Mouse (Mus musculus) right cerebral cortex, postnatal 25 days (tissue): ENCODE results near the gene Anapc10.
"Not testable (repeated sequence)": the region's sequence is repeated elsewhere in the genome, so short reads cannot be mapped to it uniquely, and the experiment has no call there.

Source experiments
- DNase-seq: peaks from one replicate; pipeline ENCODE4 v3.0.0; 2022

Anapc10 gene

DNA sequence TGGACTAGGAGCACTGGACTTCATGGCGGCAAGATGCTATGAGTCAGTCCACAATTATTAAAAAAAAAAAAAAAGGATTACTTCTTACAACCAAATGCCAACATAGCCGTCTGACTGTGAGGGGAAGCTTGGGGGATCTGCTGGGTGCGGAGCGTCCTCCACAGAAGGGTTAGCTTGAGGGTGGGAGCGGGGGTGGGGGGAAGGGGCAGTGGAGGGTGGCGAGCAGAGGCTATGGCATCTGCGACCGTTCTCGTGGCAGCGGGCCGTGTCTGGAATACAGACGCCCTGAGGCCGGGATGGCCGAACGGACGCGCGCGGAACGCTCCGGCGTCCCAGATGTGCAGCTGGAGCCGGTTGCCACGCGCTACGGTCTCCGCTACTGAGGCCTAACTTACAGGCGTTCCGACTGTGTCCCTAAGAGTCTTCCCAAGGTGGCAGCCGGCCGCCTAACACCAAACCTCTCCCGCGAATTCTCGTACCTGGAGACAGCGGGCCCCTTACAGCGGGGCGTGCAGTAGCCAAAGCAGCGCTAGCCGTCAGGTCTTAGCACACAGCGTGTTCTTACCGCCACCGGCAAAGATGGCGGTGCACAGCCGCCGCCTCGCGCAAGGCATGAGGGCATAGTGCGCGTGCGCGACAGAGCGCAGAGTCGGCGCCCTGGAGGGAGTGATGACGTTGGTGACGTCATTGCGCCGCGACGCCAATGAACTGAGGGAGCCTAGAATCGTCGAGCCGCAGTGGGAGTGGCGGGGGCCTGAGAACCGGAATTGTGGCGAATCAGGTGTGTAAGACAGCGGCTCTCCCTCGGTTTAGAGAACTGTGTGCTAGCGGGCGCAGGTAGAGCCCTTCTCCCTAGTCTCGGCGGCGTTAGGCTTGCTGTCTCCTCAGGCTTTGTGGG, at the start of gene Anapc10, which contains the start of gene Abce1:
TSS of gene Anapc10 (plus strand) at position 757 of the 898 bp plus-strand sequence.
TSS of gene Abce1 (minus strand) at position 677 of the 898 bp plus-strand sequence.
- peak; percentile 98 for DNase-seq

DNA sequence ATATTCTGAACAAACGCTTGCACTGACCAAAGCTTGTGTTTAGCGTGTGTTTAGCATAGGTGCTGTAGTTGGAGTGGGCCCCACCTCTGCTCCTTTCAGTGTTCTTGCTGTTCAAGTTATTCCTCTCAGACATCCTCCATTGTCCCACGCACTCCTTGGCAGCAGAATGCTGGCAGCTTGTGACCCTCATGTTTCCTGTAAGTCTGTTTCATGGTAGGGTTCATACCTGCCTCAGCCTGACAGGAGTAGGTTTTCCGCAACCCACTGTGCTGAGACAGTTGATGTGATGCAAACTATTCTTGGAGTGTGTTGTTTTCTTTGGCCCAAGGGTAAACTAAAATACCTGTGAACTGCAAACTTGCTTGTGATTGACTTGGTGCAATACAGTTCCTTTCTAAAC, 35.2 kb upstream of the Anapc10 start:
- no peak for DNase-seq

DNA sequence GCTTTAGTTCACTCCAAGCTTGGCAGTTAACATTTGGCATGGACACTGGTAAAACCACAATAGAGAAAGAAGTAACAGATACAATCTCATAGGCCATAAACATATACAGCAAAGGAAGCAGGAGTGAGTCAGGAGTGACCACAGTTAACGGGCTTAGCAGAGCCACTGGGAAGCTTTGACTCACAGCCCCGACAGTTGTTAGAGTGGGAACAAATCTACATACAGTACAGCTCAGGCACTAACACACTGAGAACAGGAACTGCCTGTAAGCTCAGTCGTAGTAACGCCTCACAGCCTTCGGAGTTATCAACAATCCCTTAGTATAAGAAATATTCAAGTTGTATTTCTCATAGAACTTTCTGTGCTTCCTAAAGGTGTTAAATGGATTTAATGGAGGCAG, 32.6 kb upstream of the Anapc10 start:
- no peak for DNase-seq

DNA sequence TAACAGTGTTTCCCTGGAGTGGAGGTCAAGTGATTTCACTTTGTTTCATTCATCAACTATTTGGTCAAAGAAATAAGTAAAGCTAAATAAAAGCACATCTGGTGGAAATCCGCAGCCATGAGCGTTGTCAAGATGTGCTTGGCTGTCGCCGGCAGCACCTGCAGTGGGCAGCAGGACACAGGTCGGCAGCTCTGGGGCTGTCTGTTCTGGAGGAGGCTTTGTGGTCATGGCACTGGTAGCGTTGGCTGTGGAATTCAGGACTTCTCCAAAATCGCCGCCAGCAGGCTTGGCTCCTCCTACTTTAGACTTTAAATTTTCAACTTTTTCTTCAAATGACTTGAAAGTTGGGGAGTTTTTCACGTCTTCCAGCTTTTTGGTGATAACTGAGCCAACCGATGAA, 31.5 kb upstream of the Anapc10 start:
- DNase-seq = not testable (repeated sequence)

DNA sequence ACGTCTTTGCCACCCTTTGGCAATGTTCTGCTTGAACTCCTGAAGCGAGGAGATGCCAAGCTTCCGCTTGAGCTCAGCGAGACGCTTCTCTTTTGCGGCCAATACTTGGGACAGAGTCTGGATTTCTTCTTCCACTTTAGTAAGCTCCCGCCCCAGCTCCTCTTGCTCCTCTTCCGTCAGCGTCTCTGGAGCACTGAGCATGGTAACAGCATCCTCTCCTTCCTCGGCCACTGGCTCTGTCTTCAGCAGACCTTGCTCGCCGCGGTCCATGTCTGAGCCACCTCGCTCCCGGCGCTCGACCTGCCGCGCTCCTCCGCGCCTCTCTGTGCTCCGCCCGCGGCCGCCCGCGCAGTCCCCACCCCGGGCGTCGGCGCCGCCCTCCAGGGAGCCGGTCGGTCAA, 31.1 kb upstream of the Anapc10 start:
- peak; percentile 19 for DNase-seq

DNA sequence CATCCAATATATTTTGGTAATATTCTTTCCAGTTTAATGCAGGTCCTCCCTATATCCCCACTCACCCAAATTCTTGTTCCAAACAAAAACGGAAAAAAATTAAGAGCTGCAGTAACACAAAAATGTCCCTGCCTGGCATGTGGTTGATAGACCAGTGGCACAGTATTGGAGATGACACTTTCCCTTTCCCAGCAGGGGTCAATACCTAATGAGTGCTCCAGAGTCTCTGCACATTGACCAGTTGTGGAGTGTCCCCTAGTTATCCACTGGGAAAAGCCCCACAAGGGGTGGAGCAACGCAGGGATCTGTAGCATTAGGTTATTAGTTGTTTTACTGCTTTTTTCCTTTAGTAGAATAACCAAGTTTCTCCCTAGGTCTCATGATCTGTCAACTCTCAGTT, 30.7 kb upstream of the Anapc10 start:
- no peak for DNase-seq

DNA sequence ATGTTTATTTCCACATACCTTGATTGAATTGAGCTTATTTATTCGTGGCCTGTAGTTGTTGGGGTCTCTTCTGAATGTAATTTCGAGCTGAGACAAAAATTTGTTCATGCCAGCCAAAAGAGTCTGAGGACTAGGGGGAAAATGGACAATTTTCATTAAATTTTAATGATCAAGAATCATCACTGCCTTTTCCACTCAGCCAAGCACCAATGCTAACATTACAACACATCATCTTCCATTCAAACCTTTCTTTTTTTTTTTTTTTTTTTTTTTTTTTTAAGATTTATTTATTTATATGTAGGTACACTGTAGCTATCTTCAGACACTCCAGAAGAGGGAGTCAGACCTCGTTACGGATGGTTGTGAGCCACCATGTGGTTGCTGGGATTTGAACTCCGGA, 25.7 kb upstream of the Anapc10 start:
- DNase-seq = not testable (repeated sequence)

DNA sequence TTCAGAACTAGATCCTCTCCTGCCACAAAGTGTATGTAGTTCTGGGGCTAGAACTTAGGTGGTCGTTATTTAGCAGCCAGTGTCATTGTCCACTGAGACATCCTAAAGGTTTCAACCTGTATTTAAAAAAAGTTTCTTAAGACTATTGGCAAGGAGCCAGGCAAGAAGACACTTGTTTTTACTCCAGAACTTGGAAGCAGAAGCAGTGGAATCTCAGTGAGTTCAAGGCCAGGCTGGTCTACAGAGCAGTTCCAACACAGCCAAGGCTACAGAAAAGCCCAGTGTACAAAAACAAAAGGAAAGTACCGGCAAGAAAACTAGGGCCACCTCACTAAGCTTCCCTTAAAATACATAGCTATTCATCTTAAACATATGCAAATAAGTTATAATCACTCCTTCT, 19.1 kb upstream of the Anapc10 start:
- DNase-seq = no peak

DNA sequence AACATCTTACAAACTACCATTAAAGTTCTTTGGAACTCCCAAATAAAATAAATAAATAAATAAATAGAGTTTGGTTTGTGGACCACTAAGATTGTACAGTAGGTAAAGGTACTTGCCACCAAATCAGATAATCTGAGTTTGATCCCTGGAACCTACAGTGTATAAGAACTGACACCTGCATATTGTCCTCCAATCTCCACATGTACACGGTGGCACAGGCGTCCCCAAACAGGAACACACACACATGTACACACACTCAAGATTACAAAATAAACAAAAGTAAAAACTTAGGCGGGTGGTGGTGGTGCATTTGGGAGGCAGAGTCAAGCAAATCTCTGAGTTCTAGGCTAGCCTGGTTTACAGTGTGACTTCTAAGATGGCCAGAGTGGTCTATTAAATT, 4.9 kb upstream of the Anapc10 start:
- DNase-seq = no peak

DNA sequence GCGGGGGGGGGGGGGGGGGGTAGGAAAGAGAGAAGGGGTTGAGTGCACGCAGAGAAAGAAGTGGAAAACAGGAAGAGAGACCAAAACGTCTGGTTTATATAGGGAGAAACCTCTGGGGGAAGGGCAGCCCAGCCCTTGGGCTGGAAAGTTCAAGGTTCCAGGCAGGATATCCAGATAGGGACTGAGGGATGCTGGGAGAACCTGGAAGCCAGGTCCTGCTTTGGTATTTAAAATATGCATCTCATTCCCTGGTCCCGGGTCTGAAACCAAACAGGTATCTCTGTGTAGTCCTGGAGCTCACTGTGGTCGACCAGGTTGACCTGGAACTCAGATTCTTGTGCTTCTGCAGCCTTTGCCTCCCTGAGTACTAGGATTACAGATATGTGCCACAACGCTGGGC, 1.1 kb downstream of the Anapc10 start:
- no peak for DNase-seq

DNA sequence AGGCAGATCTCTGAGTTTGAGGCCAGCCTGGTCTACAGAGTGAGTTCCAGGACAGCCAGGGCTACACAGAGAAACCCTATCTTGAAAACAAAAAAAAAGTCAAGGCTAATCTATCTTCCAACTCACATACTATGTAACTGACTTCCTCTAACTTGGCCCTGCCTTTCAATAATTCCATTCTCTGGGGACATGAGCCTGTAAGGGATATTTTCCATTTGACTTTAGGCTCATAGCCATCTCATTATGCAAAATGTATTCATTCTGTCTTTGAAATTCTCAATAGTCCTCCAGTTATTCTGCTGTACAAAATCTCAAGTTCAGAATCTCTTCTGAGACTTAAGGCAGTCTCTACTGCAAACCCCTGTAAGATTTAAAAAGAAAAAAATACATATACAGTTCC, 9.9 kb downstream of the Anapc10 start:
- no peak for DNase-seq

DNA sequence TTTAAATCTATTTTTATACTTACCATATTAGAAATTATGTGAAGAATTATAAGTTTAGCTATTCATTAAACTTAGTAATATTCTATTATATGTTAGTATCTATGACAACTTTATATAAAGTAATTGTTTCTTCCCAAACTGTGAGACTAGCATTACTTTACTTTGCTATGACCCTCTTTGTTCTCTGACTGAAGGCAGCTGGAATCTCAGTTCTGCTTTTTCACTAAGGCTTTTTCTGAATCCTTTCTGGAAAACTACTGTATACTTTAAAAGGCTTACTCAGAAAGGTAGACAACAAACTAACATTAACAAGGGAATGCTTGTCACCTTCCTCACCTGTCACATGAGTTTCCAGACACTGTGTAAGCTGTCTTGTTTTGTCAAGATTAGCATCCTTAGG, 11.7 kb downstream of the Anapc10 start:
- DNase-seq = no peak

DNA sequence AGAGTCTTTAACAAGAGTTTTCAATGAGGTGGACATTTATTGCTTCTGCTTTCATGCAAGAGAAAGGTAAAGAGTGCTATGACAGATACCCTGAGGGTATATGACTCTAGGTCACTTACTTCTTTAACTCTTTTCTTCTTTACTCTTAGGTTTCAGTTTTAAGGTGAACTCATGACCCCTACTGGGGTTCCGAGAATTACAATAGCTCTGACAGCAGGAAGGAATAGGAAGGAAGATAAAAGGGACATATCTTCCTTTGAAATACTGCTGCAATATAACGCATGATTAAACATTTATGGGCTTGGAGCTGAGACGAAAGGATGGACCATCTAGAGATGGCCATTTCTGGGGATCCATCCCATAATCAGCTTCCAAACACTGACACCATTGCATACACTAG, 13.0 kb downstream of the Anapc10 start:
- no peak for DNase-seq

DNA sequence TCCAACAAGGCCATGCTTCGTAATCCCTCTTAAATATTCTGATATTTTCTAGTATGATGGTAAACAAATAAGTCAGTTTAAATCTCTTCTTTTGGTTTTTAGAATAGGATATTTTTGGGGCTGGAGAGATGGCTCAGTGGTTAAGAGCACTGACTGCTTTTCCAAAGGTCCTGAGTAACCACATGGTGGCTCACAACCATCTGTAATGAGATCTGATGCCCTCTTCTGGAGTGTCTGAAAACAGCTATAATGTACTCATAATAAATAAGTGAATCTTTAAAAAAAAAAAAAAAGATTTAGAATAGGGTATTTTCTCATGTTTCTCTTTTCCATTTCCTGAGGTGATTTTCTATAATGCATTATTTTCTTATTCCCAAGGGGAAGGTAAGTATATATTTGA, 16.3 kb downstream of the Anapc10 start:
- no peak for DNase-seq

DNA sequence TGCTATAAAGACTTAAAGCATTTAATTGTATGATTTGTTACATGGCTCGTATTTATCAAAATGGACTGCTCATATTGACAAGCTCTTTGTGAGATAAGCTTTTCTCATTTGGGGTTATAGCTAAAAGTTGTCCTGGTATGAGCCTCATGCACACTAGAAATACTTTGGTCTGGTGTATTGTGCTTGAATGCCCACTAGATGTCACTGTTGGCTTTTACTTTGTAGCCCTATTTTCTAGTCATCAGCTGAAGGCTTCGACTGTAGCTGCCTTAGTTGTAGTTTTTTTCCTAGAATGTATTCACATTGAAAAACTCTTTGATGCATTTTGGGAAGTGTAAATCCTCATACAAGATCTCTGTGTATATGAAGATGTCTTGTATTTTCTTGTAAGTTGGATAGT, 22.7 kb downstream of the Anapc10 start:
- no peak for DNase-seq

DNA sequence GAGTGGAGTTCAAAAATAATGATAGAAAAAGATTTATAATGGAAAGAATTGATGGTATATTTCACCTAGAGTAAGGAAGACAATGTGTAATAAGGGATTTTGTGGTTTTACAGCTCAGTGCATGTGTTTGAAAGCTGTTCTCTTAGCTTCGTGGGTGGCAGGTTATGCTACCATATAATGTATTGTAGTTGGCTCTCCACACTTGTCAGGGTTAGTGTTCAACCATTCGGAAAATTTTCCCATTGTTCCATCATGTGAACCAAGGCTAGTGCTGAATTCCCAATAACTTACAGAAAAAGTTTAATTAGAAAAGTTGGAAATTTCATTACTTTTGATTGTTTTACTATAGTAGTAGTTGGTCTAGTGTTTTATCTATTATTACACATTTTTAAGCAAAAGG, 36.6 kb downstream of the Anapc10 start:
- DNase-seq = no peak

DNA sequence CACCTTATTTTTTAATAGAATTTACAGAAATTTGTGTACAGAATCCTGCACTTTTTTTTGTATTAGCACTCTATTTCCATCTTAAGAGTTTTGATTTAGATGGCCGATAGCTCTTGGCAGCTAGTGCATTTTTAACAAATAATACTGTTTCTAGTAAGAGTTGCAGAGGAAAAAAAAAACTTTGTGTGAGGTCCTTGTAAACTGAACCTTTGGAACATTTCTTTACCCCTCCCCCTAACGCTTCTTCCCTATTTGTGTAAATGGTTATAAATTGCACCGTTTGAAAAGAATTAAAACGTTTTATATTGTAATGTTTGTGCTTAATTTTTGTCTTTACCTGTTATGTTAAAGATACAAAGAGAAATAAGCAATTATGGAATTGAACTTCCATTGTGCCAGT, 37.0 kb downstream of the Anapc10 start:
- no peak for DNase-seq

DNA sequence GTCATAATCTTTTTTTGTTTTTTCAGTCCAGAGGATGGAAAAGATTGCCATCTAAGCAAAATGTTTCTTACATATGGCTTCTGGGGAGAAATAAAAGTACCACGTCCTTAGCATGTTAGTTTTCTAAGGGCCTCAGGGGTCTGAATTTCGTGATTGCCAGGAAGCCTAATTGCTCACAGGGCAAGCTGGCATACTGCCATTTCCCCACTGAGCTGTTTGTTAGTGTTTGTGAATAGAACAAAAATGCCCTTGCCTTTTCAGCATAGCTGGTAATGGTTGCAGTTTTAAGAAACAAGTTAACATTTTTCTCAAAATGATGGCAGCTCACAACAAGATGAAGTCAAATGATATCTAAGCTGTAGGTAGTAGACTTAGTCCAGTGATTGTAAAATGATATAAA, 38.7 kb downstream of the Anapc10 start:
- no peak for DNase-seq

DNA sequence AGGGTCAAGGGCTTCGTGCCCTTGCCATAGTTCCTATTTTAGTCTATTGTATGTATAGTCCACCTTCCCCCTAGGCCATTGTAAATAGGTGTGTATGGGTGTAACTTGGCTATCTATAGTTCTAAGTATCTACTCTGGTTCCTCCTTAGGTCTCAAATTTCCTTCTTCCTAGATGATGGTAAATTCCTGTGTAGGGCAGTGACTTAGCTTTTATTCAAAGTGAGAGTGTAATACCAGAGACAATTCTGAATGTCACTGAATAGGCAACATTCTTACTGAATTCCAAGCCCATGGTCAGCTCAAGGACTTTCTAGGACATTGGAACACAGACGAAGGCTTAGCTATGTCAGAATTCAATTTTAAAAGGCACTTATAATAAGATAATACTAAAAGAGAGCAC, 83.3 kb downstream of the Anapc10 start:
- DNase-seq = not testable (repeated sequence)

DNA sequence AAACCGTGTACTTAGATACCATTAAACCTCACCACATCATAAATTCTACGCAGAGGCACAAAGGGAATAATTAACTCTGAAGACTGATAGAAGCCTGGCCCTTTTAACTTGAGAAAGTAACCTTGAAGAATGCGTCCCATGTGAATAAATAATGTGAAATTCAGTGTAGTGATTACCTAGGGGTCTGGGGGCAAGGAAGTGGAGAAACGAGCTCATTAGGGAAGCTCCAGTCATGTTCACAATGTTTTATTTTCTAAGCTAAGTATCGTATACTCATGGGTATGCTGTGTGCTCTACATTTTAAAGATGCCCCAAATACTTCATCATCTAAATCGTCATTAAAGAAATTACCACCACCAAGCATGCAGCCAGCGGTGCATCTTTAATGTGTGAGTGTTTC, 85.1 kb downstream of the Anapc10 start:
- DNase-seq = no peak

DNA sequence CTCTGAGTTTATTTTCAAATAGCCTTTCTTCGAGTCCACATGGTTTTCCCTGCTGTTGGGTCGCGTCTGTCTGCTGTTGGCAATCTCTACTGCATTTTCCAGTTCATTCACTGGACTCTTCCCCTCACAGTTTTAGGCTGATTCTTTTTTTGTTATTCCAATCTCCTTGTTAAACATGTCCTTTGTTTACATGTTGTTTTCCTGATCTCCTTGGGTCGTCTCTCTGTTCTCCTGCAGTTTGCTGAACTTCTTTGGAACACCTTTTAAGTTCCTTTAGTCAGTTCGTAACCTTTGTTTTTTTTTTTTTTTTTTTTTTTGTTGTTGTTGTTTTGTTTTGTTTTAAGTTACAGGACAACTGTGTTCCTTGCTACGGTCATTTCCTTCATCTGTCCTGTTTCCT, 92.9 kb downstream of the Anapc10 start:
- no peak for DNase-seq

DNA sequence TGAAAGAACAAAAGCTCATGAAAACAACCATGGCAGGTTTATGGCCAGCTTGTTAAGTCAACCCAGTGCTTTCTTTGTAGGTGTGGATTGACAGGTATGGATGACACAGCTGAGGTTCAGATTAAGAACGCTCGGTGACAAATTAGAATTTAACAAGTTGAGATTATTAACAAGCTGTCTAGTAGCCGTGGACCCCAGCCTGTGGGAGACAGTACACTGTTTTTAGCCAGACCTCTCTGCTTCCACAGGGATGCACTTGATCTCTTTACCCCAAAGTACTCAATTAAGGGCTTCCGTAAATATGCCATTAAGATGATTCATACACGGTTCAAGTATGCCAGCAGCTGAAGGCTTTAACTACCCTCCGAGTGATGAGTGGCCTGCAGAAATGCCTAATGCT, 95.4 kb downstream of the Anapc10 start:
- no peak for DNase-seq

DNA sequence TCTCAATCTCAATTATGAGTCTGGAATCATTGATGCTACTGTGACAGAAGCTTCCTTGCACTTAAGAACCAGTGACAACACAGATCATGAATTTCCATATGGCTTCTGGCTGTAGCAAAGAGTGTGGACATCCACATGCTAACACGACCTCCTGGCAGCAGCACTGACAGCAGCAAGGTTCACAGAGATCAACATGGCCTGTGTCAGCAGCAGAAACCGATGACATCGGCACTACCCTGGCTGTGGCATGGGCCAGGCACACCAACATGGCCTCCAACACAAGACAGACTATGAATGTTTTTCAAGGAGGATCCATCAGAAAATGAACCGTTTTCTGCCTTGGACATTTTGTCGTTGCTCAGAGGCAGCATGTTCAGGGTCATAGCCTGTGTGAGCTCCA, 114.9 kb downstream of the Anapc10 start:
- no peak for DNase-seq
